Mouse (Mus musculus) limb, embryonic 14.5 days (tissue): ENCODE data around the gene Aars2. TPM values are rescaled to one million over a fixed set of nuclear protein-coding genes. Genes with fewer than 3 reads are reported as not detected.

Experiments
- ATAC-seq: fragments of 200-750 bp; cut with Nextera tagmentation; 2 replicates; pipeline ENCODE4 v1.8.0; 2017; ENCODE audit warnings: low read depth, moderate number of reproducible peaks, moderate TSS enrichment; ENCODE audit not compliant: low FRiP score
- DNase-seq: peaks from one replicate; pipeline ENCODE4 v3.0.0-alpha.2; 2015; ENCODE audit warnings: low spot score
- H3K27ac ChIP-seq: fragments of 300-500 bp; sonication (generic); replicated peaks from 2 replicates; pipeline ENCODE4 v1.5.1; 2014; ENCODE audit warnings: low read depth, mild to moderate bottlenecking, low read length, moderate library complexity, mixed read lengths
- H3K27me3 ChIP-seq: fragments of 300-500 bp; sonication (generic); 2 replicates; pipeline ENCODE4 v1.6.1; 2014; ENCODE audit warnings: low read length, mixed read lengths; ENCODE audit not compliant: control insufficient read depth, insufficient read depth
- H3K36me3 ChIP-seq: fragments of 300-500 bp; sonication (generic); 2 replicates; pipeline ENCODE4 v1.6.1; 2014; ENCODE audit warnings: mild to moderate bottlenecking, low read length, moderate library complexity, mixed read lengths; ENCODE audit not compliant: control insufficient read depth, insufficient read depth
- H3K4me1 ChIP-seq: fragments of 300-500 bp; sonication (generic); 2 replicates; pipeline ENCODE4 v1.6.1; 2014; ENCODE audit warnings: antibody characterized with exemption, low read length, mixed read lengths; ENCODE audit not compliant: control insufficient read depth, insufficient read depth
- H3K4me2 ChIP-seq: fragments of 300-500 bp; sonication (generic); replicated peaks from 2 replicates; pipeline ENCODE4 v1.6.1; 2014; ENCODE audit warnings: low read depth, mild to moderate bottlenecking, low read length, moderate library complexity; ENCODE audit not compliant: severe bottlenecking
- H3K4me3 ChIP-seq: fragments of 300-500 bp; sonication (generic); replicated peaks from 2 replicates; pipeline ENCODE4 v1.5.1; 2014; ENCODE audit warnings: low read length
- H3K9ac ChIP-seq: fragments of 300-500 bp; sonication (generic); 2 replicates; pipeline ENCODE4 v1.6.1; 2014; ENCODE audit warnings: mild to moderate bottlenecking, low read depth, low read length, moderate library complexity; ENCODE audit not compliant: severe bottlenecking
- H3K9me3 ChIP-seq: fragments of 300-500 bp; sonication (generic); 2 replicates; pipeline ENCODE4 v1.6.1; 2016; ENCODE audit warnings: low read length; ENCODE audit not compliant: control insufficient read depth
- POLR2A ChIP-seq: fragments of 200-500 bp; IDR thresholded peaks from 2 replicates; pipeline ENCODE4 v1.8.0; 2012; ENCODE audit warnings: inconsistent platforms, mild to moderate bottlenecking, moderate library complexity, borderline replicate concordance; ENCODE audit not compliant: insufficient read depth, insufficient read length; ENCODE audit errors: extremely low read depth
- WGBS: fragments of 180-500 bp; shearing (Covaris S2); extraction: QIAGEN DNeasy Blood & Tissue Kit; methylation state at CpG from one replicate; pipeline ENCODE4 v1.1.7; 2014; 5-methylcytosine and 5-hydroxymethylcytosine counted together
- polyA plus RNA-seq, 2 experiments: library from polyadenylated mRNA; depleted of rRNA in 1 of 2; stranded (reverse) in 1 of 2; unstranded in 1 of 2; fragments of >200 nt; fragmentation: Nextera tagmentation in 1 of 2; extraction: Ambion mirVana in 1 of 2; gene quantifications; 2 replicates each; pipeline versions ENCODE4 v1.2.1 to v1.2.3; 2012 to 2014

Gene Aars2
- polyA plus RNA-seq, 2 experiments: 13.0 to 20.8 TPM

GRCm38 (mm10) chr17:45511757-45512156 lies 5.1 kb downstream of the Aars2 start:
- no peaks in the 10 kb centered on the region for H3K9me3 ChIP-seq
- no peak overlapping the region for H3K9ac ChIP-seq
- H3K4me1 ChIP-seq: peaks cover 3% of the 10 kb centered on the region; the same call in 1 of the 2 replicates
- TF ChIP-seq POLR2A: no peak
- no peak overlapping the region for H3K4me2 ChIP-seq
- DNase-seq (no peak), ATAC-seq (no peak)
- H3K27ac ChIP-seq: no peak overlapping the region
- no peak overlapping the region for H3K4me3 ChIP-seq
- WGBS: 80% methylated on average over 4 of the region's 4 CpGs
- no peaks in the 10 kb centered on the region for H3K27me3 ChIP-seq
- H3K36me3 ChIP-seq: peaks cover 26% of the 10 kb centered on the region

- no peak overlapping the region for H3K27ac ChIP-seq
- no peak overlapping the region for H3K4me2 ChIP-seq
- DNase-seq (no peak), ATAC-seq (no peak)
- TF ChIP-seq POLR2A: no peak
- H3K27me3 ChIP-seq: no peaks in the 10 kb centered on the region
- H3K4me3 ChIP-seq: no peak overlapping the region
- no peak overlapping the region for H3K9ac ChIP-seq
- H3K36me3 ChIP-seq: peaks cover 42% of the 10 kb centered on the region
- no peaks in the 10 kb centered on the region for H3K9me3 ChIP-seq
- 59% methylated on average over 15 of the region's 15 CpGs for WGBS
- H3K4me1 ChIP-seq: no peaks in the 10 kb centered on the region
These were observed 8.6 kb downstream of the Aars2 start for GRCm38 (mm10) chr17:45515204-45515726.

GRCm38 (mm10) chr17:45515806-45516205 lies 9.2 kb downstream of the Aars2 start:
- no peaks in the 10 kb centered on the region for H3K4me1 ChIP-seq
- peaks cover 45% of the 10 kb centered on the region for H3K36me3 ChIP-seq
- 83% methylated on average over 10 of the region's 10 CpGs for WGBS
- no peaks in the 10 kb centered on the region for H3K9me3 ChIP-seq
- no peak overlapping the region for H3K4me2 ChIP-seq
- no peak overlapping the region for H3K4me3 ChIP-seq
- H3K27ac ChIP-seq: no peak overlapping the region
- no peak for DNase-seq
- no peaks in the 10 kb centered on the region for H3K27me3 ChIP-seq
- no peak for ATAC-seq
- no peak overlapping the region for H3K9ac ChIP-seq
- TF ChIP-seq POLR2A: no peak

GRCm38 (mm10) chr17:45516488-45516887 lies 9.8 kb downstream of the Aars2 start:
- ATAC-seq (no peak; the same call in 1 of the 2 replicates), DNase-seq (peak; percentile 83)
- no peak overlapping the region for H3K9ac ChIP-seq
- H3K36me3 ChIP-seq: peaks cover 42% of the 10 kb centered on the region
- no peak overlapping the region for H3K27ac ChIP-seq
- H3K27me3 ChIP-seq: no peaks in the 10 kb centered on the region
- TF ChIP-seq POLR2A: no peak
- H3K9me3 ChIP-seq: no peaks in the 10 kb centered on the region
- WGBS: 46% methylated on average over 8 of the region's 8 CpGs
- H3K4me1 ChIP-seq: no peaks in the 10 kb centered on the region
- H3K4me2 ChIP-seq: no peak overlapping the region
- no peak overlapping the region for H3K4me3 ChIP-seq

GRCm38 (mm10) chr17:45517135-45517534 lies 10.5 kb downstream of the Aars2 start:
- H3K9me3 ChIP-seq: no peaks in the 10 kb centered on the region
- no peaks in the 10 kb centered on the region for H3K4me1 ChIP-seq
- no peak overlapping the region for H3K4me3 ChIP-seq
- no peak overlapping the region for H3K9ac ChIP-seq
- H3K27ac ChIP-seq: no peak overlapping the region
- ATAC-seq: no peak
- TF ChIP-seq POLR2A: no peak
- no peak for DNase-seq
- WGBS: 92% methylated on average over 21 of the region's 21 CpGs
- no peak overlapping the region for H3K4me2 ChIP-seq
- no peaks in the 10 kb centered on the region for H3K27me3 ChIP-seq
- peaks cover 42% of the 10 kb centered on the region for H3K36me3 ChIP-seq
